Mouse (Mus musculus): Measurements from ENCODE around the gene Slc24a5.

DNA sequence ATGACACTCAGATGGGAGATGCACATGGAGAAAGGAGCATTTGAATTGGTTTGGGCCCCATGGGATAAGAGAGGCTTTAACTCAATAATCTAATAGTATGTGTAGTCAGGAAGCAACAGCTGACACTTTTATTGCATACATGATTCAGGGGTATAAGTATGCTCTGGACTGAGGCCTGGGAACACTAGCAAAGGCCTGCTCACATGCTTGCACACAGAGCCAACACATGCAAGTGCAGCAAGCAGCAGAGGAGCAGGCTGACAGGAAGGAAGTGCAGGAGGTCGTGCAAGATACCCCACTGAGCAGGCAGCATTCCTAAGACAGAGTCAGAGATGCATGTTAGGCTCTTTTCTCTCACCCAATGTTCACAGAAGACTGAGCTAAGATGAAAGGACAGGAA is 16.0 kb downstream of the Slc24a5 start:
- TF ChIP-seq EP300 (optimal IDR thresholded peaks at IDR 0.05) (no peak), CTCF (IDR thresholded peaks at IDR 0.05; ENCODE audit: low read depth) (no peak)
